Mouse (Mus musculus) G1E-ER4 (cell line): ENCODE results near the gene Adgrb2. TPM values are rescaled to one million over a fixed set of nuclear protein-coding genes. Genes with fewer than 3 reads are reported as not detected.

ENCODE experiments used
- GATA1 ChIP-seq: IDR thresholded peaks from one replicate; pipeline ENCODE4 v1.8.0; 2012; ENCODE audit warnings: low read length, inconsistent platforms
- polyA plus RNA-seq: library from polyadenylated mRNA; stranded (reverse); fragments of >175 nt; gene quantifications from 2 replicates; pipeline ENCODE4 v1.2.3, GENCODE M21; 2012

Adgrb2 gene
- polyA plus RNA-seq, 1 experiment, result not detected

- no peak for TF ChIP-seq GATA1
Measured at GRCm38 (mm10) chr4:130071758-130072157, 87.1 kb downstream of the Adgrb2 start.

Other genes with a start within 250 kb of the Adgrb2 start
- 278 and 280 TPM in 2 replicates for gene Khdrbs1, start 242.6 kb upstream of the Adgrb2 start, polyA plus RNA-seq
- 36.9 and 40.3 TPM in 2 replicates for gene Ptp4a2, start 173.7 kb upstream of the Adgrb2 start, polyA plus RNA-seq
- gene Spocd1, start 55.6 kb upstream of the Adgrb2 start, polyA plus RNA-seq, result 0.02 TPM in 1 of 2 replicates, not detected in the other
- not detected in 2 replicates for gene Col16a1, start 63.0 kb downstream of the Adgrb2 start, polyA plus RNA-seq
- gene Pef1, start 117.7 kb downstream of the Adgrb2 start, polyA plus RNA-seq, result 28.1 and 34.7 TPM in 2 replicates
- not detected in 2 replicates for gene Hcrtr1, start 154.5 kb downstream of the Adgrb2 start, polyA plus RNA-seq
- gene Tinagl1, start 190.3 kb downstream of the Adgrb2 start, polyA plus RNA-seq, result not detected in 2 replicates
- 0.19 and 0.22 TPM in 2 replicates for gene Gm853, start 237.5 kb downstream of the Adgrb2 start, polyA plus RNA-seq